Mouse (Mus musculus) megakaryocyte, embryonic 14.5 days (primary cell): Measurements from ENCODE around the gene Add3.

Experiments used
- FLI1 ChIP-seq: IDR thresholded peaks from 2 replicates; pipeline ENCODE4 v1.6.1; 2012; ENCODE audit warnings: low read length, inconsistent platforms, mixed read lengths
- GATA1 ChIP-seq: IDR thresholded peaks from 3 replicates; pipeline ENCODE4 v1.6.1; 2012; ENCODE audit warnings: mixed read lengths, low read length, inconsistent platforms, borderline replicate concordance

GRCm38 (mm10) chr19:53174034-53174433 lies 33.8 kb downstream of the Add3 start:
- TF ChIP-seq GATA1 (no peak), FLI1 (no peak)
